Mouse (Mus musculus) G1E-ER4 (cell line): ENCODE data around the gene Wasf1. TPM values are rescaled to one million over a fixed set of nuclear protein-coding genes. Genes with fewer than 3 reads are reported as not detected.

Experiments used
- GATA1 ChIP-seq: IDR thresholded peaks from one replicate; pipeline ENCODE4 v1.8.0; 2012; ENCODE audit warnings: low read length, inconsistent platforms
- polyA plus RNA-seq: library from polyadenylated mRNA; stranded (reverse); fragments of >175 nt; gene quantifications from 2 replicates; pipeline ENCODE4 v1.2.3, GENCODE M21; 2012

Gene Wasf1
- 14.6 and 15.7 TPM in 2 replicates for polyA plus RNA-seq

DNA sequence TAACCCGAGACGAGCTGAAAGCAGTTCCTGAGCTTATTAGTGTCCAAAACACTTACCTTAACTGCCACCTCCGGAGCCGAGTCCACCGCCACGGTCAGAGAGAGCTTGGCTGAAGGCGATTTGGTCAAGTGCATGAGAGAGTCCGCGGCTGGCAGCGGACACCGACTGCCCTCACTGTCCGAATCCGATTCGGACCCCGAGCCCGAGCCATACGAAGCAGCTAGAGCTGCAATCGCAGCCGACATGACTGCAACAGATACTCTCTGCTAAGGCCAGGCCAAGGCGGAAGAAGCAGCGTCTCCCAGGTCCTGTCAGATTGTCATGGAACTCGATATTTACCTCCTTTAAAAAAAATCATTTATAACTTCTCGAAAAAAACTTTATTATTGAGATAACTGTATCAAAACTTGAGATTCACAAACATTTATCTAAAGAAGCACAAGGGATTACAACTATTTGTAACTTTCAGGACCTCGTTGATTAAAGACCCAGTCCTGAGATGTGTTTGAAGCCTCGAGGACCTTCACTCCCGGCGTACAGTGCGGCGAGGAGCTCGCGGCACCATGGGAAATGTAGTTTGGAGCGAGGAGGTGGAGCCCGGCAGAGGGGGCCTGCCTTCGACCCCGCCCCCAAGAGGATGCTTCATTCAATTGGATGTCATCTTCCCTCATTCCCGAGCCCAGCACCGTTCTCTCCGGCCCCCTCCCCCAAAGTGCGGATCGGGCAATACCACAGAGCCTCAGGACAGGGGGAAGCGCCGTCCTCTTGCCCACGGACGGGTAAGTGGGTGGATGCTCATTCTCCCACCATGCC is at the start of gene Wasf1, which contains the start of gene Cdc40:
Gene Wasf1, plus strand, starts transcription at position 645 of the 813 bp plus-strand sequence.
Gene Cdc40, minus strand, starts transcription at position 481 of the 813 bp plus-strand sequence.
- no peak for TF ChIP-seq GATA1

DNA sequence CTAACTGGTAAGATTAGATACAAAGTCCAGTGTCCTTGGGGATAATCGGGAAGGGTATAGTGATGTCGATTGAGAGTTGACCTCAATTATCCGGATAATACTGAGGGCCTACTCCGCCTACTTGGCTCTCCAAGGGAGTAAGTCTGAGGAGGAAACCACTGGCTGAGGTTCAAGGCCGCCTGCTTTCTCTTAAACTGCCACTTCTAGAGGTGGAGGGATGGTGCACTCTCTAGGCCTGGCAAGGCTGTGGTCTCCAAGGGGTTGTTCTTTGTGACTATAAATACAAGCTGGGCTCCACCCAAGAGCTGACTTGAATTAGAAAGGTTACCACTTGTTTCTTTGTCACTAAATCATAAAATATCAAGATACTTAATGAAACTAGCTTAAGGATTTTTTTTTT is 43.2 kb upstream of the Wasf1 start:
- no peak for TF ChIP-seq GATA1

DNA sequence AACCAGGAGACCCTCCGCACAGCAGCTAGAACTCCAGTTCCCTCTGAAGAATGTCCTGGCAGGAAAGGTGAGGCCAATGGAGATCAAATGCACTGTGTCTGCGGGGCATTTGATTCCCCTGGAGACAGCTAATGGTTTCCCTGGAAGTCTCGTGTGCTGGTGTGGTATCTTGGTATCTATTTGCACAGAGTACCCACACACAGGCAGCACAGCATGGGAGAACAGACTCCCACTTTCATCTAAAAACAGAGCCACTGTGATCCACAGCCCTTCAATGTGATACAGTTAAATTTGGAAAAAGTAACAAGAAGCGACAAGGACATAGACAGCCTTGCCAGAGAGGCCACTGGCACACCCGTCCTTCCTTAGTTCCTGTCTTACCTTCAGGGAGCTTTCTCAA is 39.4 kb upstream of the Wasf1 start:
- no peak for TF ChIP-seq GATA1

DNA sequence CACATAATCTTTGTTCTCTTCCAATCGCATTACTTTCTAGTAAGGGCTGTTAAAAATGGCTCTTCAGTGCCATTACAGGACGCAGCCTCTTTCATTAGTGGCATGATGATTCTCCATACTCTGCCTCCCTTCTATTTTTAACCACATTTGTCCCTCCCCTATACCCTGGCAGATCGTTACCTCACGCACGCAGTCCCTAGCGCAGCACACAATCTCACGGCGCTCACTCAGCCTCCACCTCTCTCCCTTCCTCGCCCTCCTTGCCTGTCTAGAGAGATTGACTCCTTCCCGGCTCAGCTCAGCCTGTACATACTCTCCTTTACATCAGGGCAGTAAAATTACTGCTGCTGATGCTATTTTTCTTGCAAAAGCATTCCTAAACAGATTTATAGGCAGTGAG is 38.7 kb upstream of the Wasf1 start:
- no peak for TF ChIP-seq GATA1

DNA sequence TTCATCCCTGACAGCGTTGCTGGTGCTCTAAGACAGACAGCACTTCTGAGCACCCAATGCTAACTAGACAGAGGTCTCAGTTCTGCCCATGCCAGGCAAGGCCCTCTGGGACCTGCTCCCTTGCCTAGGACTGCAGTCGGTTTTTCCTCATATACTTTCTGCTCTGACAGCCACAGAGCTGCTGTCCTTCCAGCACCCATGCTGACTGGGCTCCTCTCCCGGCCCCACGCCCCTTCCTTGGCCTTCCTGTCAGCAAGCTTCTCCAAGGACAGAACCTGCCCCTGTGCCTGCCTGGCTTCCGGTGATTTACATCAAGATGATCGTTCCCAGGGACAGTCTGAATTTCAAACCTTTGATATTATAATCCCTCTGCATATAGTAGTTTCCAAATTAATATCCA is 37.6 kb upstream of the Wasf1 start:
- no peak for TF ChIP-seq GATA1

DNA sequence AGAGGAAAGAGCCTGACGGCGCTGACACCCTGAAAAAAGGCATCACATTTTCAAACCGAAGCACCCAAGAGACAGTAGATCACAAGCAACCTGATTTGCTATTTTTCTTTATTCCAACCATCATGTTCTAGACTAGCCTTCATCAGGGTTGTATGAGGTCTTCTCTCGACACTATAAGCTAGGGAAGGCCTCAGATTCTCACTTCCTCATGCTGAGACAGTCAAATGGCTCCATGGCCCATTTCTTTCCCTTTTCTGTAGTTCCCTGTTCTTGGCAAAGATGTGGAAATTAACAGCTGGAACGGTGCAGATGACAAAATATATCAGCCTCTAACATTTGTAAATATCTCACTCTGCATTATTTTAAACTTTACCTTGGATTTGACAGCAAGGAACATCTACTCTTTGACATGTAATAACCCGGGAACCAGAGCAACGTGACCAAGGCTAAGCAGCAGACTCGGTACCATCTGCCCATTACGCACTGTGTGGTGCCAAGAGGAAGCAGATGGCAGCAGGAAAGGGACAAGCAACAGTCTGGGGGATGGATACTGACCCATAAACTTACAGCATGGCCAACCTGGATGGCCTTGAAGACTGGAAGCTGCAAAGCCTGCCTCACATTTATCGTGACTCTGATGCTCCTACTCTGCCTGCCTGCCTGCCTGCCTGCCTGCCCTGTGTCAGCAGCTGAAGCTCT is 36.0 kb upstream of the Wasf1 start:
- TF ChIP-seq GATA1 = no peak

DNA sequence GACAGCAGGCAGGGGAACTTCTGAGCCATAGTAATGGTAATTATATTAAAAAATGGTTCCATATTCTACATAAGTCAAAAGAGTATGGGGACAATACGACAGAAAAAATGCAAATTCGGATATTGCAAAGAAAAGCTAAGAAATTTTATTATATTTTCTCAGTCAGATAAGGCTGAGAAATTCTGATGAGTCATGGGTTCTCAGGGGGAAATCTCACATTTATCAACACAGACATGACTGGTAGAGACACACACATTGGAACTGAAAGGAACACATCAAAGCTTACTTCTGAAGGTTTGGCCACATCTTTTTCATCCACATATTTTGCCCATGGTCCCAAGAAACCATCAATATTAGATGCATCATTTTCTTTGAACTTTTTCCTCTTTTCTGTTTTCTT is 32.6 kb upstream of the Wasf1 start:
- TF ChIP-seq GATA1 = no peak

DNA sequence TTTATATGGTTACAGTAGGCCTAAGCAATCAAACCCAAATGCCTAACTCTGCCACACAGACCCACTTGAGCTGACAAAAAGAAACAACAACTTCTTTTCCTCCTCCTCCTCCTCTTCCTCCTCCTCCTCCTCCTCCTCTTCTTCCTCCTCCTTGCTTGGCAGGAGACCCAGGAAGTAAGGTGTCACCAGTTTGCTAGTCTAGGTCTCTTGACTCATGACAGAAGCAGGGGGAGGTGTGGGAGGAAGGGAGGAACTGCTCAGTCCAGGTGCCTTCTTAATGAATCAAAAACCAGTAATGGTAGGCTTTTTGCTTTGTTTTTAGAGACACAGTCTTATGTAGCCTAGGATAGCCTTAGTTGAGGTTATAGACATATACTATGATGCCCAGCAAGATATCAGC is 32.1 kb upstream of the Wasf1 start:
- no peak for TF ChIP-seq GATA1

DNA sequence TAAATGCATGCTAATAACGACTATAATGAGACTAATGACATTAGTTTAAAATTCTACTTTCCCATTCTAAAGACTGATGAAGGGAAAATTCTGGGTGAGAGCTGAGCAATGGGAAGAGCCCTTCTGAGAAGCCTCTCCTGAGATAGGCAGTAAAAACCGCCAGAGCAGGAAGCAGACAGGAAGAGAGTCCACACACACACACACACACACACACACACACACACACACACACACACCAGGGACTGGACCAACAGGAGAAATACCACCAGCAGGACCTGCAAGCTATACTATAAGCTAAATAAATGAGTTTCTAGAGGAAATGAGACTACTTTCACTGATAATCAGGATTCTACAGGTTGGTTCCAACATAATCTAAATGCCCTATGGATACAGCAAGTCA is 27.7 kb upstream of the Wasf1 start:
- TF ChIP-seq GATA1 = no peak

DNA sequence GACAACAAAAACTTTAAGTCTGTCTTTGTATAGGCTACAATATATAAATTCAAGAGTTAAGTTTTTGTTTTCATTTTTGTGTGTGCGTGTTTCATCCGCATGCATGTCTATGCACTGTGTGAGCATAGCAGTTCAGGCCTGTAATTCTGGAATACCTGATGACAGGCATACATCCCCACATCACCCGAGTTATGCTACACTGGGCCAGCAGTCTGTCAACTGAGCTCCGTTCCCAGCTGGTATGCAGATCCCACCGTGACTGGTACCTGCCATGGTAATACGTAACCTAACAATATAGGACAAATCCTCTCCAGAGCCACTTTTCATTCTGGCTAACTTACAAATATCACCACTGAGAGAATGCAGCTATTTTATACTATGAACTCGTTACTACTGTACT is 26.6 kb upstream of the Wasf1 start:
- no peak for TF ChIP-seq GATA1

DNA sequence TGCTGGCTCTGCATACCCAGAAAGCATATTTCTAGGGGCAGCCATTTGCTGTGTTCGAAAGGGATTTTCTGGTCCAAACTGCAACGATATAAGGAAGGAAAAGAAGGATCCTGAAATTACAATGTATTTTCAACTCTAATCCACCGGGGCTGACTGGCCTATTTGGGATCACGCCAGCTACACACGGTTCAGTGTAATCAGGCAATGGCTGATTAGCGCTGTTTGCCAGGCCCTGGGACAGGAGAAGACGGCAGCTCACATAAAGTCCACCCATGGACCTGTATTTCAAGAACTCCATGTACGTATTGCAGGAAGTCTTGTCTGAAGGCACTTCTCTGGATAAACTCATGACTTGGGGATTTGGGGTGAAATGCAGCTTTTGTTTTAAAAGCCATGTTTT is 25.7 kb upstream of the Wasf1 start:
- no peak for TF ChIP-seq GATA1

DNA sequence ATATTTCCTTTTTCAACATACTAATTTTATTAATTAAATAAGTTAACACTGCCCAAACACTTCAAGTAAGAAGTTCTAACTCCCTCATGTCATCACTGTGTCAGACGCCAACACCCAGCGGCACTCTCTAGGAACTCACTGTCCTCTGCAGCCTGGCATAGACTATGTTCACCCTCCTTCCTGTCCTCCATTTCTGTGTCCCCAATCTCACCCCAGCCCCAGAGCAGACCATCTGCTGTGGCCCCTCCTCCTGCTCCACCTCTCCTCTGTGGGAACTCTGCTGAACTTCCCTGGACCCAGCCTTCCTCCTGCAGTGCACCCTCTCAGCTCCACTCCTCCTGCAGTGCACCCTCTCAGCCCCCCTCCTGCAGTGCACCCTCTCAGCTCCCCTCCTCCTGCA is 15.2 kb upstream of the Wasf1 start:
- no peak for TF ChIP-seq GATA1

DNA sequence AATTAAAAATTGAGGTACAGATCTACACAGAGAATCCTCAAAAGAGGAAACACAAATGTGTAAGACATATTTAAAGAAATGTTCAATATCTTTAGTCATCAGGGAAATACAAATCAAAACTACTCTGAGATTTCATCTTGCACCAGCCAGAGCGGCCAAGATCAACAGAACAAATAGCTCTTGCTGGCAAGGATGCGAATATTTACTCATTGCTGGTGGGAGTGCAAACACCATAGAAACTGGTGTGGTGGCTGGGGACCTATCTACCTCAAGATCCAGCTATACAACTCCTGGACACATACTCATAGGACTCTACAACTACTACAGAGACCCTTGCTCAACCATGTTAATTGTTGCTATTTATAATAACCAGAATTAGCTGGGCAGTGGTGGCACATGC is 12.0 kb upstream of the Wasf1 start:
- no peak for TF ChIP-seq GATA1

DNA sequence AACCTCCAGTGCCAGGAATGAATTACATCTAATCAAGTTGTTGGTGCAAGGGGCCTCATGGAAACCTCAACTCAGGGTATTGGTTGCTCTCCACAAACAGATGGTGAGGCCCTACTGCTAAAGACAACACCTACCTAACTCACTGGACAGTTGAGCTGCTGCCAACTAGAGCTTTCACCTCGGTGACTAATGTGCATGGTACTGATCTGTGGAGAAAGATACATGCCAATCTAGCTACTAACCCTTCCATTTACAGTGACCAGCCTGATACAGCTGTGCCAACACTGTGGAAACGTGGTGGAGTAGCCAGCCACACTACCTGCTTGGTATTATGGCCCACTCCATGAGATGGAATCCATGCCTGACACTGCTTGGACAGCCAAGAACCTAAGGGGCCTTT is 11.2 kb upstream of the Wasf1 start:
- TF ChIP-seq GATA1 = no peak

DNA sequence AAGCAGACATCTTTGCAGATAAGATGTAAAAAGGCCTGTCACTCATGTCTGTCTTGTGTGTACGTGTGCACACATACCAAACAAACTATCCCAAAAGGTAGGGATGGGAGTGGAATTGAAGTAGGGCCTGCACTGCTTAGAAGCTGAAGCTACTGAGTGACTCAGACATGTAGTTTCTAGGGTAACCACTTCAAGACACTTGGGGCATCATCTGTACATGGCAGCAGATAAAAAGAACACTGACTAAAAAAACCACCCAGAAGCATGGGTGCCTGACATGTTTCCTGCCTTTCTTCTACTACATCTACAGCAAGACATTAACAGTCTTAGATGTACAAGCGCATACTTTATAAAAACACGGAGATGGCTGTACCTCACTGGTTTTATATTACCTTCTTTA is 5.0 kb upstream of the Wasf1 start:
- TF ChIP-seq GATA1 = no peak

DNA sequence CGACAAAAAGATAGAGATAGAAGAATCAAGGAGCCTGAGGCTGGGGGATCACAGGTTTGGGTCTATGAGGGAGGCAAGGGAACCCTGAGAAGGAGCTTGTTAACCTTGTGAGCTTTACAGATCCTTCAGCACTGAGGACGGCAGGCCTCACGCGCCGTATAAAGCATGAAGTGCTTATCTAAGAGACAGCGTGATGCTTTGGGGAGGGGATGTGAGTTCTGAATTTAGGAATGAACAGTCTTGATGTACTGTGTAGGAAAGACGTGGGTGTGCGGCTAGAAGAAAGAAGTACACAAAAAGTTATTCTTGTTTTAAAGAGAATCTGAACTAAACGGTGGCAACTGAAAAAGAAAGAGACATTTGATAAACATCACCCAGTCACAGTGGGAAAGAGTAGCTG is 3.3 kb upstream of the Wasf1 start:
- no peak for TF ChIP-seq GATA1

DNA sequence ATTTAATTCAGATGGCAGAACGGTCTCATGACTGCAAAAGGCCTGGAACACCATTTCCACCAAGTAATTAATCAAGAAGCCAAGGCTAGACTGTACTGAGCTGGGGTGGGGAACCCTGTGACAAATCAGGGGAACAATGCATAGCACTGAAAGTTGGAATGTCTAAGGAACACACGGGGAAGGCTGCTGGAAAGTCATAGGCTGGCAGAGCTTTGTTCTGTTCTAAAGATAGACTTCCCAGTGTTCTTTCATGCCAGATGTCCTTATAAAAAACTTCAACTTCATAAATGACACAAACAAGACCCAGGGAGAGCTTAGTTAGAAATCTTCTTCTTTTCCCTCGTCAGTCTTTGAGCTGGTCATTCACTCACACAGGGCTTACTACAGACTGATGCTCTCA is 2.0 kb upstream of the Wasf1 start:
- TF ChIP-seq GATA1 = no peak

DNA sequence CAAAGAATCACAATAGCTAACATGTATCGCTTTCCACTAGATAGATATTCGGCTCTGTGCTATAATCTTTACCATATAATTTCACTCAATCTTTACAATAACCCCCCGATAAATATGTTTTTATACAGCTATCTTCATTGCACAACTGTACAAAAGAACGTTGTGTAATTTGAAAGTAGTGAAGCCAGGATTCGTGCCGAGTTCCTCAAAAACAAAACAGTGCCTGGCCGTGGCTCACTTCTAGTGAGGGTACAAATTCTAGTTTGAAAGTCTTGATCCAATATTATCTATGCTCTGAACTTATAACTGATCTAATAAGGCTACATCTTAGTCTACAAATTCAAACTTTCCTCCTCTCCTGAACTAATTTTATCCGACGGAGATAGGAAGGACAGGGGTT is 942 bp upstream of the Wasf1 start:
- TF ChIP-seq GATA1 = no peak
